Mouse (Mus musculus) adrenal gland, adult 8-10 months (tissue): ENCODE results near the gene Cd86. TPM values are rescaled to one million over a fixed set of nuclear protein-coding genes. Genes with fewer than 3 reads are reported as not detected.

Experiments
- DNase-seq: peaks from one replicate; pipeline ENCODE4 v3.0.0; 2022
- total RNA-seq, 4 experiments: library from RNA; stranded (reverse); gene quantifications; 2 replicates each; pipeline ENCODE4 v1.2.4; 2022

The Cd86 gene
- total RNA-seq, 4 experiments from 2014 or later, result 1.3 to 3.3 (median 2.3) TPM

- no peak for DNase-seq
These were observed 69.0 kb downstream of the Cd86 start for GRCm38 (mm10) chr16:36596671-36597410.

DNA sequence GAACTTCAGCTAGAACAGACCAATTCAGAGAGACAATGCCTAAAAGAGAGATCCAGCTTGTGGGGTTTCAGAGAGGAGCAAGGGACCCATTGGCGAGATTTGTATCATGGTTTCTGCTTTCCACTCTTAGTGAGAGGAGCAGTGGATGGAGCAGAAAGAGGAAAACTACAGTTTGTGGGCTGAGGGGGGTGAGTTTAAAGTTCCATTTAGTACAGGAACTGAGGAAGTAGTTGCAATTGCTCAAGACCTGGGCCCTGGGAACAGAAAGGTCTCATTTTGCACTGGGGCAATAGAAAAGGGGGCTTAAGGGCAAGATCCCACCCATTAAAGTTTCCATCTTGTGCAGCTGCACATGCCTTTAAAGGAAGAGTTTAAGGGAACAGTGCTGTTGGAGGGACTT, 76.0 kb downstream of the Cd86 start:
- no peak for DNase-seq

DNA sequence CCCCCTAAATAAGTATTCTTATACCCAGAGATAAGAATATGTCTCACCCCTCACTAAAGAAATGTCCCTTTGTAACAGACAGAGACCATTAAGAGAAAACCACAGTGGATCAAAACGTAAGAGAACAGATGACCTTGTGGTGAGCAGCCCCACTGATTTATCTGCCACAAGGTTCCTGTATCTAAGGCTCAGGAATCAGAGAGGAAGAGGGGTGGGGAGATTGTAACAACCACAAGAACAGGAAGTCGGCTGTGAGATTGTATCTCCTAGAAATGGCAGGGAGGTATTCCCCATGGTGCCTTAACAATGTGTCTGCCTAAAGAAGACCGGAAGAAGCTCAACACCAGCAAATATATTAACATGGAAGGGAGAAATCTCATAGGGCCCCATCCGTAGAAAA, 77.9 kb downstream of the Cd86 start:
- no peak for DNase-seq

DNA sequence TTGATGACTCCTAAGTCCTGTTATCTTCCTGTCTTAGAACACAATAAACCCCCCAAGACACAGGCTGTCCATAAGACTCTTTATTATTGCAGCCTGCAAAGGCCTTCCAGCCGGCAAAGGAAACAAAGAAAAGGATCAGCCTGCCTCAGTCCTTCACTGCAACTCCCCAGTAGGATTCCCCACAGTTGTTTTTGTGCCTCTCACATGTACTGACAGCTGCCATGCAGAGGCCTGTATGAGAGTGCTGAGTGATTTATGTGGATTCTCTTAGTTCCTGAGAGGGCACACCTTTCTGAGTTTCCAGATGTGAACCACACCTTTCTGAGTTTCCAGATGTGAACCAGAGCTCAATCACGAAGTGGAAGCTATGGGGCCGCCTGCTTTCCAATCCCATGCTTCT, 83.8 kb downstream of the Cd86 start:
- DNase-seq, result no peak

- no peak for DNase-seq
These were observed 93.9 kb downstream of the Cd86 start for GRCm38 (mm10) chr16:36571942-36572341.

DNA sequence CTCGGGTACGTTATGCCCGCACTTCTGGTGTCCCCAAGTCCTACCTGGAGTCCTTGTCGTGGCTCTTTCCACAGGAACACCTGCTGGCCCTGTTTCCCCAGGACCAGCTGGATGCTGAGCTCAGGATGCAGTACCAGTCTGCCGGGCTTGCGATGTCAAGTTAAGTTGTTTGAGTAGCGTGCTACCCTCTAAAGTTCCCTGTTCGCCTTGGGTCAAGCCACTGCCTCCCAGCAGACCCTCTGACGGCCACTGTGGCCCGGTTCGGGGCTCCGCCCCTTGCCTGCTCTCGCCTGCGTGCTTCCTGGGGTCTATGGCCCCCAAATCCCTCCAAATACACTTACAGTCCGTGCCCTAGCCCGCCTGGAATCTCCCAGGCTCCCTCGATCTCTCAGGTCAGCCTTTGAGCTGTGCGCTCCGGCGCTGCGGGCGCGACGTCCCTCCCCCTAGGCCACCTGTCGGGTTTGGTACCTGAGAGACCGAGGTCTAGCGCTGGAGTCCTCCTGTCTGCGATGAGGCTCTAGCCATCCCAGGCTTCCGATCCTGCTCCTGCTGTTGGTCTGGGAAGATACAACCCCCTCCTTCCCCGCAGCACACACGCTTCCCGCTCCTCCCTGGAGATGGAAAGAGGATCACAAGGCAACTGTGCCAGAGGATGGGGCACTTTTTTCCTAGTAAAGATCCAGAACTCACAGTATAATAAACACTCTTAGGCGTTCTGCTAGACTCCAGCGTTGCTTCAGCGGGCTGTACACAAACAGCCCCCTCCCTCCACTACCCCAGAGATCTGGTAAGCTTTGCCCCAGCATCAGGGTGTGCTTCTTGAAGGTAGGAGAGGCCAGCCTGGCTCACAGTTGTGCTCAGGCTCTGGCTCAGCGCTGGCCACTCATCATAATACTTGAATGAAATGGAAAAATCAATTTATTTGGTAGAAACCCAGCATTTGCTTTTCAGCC, 104.2 kb downstream of the Cd86 start, which contains the start of gene Casr:
Gene Casr, minus strand, starts transcription at position 756 of the 953 bp plus-strand sequence.
- DNase-seq, result no peak

DNA sequence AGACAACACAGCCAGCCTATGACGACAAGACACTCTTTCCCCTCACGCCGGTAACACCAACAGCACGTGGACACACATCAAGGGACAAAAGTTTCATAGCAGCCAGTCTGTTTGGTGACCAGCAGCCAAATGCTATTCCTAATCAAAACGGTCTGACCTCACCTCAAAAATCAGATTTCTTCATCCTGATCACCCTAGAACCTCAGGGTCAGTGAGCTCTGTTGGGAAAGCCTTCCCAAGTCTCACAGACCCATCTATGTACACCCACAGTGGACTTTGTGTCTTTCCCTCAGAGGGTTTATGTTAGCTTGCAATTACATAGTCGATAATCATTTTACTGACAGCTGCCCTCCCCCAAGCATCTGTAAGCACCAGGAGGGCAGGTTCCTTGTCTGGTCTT, 106.3 kb downstream of the Cd86 start:
- no peak for DNase-seq

DNA sequence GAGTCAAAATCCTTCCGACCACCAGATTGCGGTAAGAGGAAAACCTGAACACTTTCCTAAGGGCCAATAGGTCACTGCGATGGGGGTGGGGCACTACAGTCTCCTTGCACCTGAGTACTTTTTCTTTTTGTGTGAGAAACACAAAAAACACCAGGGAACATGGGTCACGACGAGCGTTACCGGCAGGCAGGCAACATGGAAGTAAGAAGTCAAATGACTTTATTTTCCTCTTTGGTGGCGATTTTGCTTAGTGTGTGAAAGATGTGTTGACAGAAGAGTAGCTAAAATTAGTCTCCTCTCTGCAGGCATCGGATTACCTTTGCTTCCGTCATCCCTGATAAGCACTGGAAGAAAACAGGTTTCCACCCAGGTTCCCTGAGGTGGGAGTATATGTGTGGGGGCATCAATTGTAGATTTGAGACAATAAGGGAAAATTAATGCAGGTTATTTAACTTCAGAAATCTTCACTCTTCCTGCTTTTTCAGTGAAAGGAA, 110.2 kb downstream of the Cd86 start:
- DNase-seq, result no peak

Other genes starting within 250 kb of the Cd86 start
- not detected for gene Stfa3, start 210.7 kb downstream of the Cd86 start, total RNA-seq
- not detected for gene Casr, start 103.9 kb downstream of the Cd86 start, total RNA-seq
- gene Ildr1, start 27.9 kb upstream of the Cd86 start, total RNA-seq, result not detected
- gene Slc15a2, start 118.9 kb upstream of the Cd86 start, total RNA-seq, result 1 to 10 TPM; 1.2 to 9.3 (median 4.1) TPM
- gene Iqcb1, start 162.3 kb upstream of the Cd86 start, total RNA-seq, result 10 to 100 TPM; 18.0 to 23.5 (median 21.1) TPM
- 1 to 10 TPM; 1.6 to 2.6 (median 2.1) TPM for gene Eaf2, start 208.9 kb upstream of the Cd86 start, total RNA-seq
- 100 to 1,000 TPM; 104 to 125 (median 116) TPM for gene Golgb1, start 209.1 kb upstream of the Cd86 start, total RNA-seq